Comparison of ENCODE assay signal across 8 mouse cellular contexts in genomic region chr11:62495276-62495801, GRCm38 (mm10). TPM values are rescaled to one million over a fixed set of nuclear protein-coding genes. Genes with fewer than 3 reads are reported as not detected.
DNase-seq lines count a peak whose midpoint lies in the region; ATAC-seq lines count a peak whose summit lies in the region.

No protein-coding gene starts in this region.

- H3K4me3 ChIP-seq in neural tube, embryonic 13.5 days = no peak overlapping the region
- H3K4me3 ChIP-seq in embryonic facial prominence, embryonic 11.5 days (ENCODE audit: low read depth, low read length) = no peak overlapping the region
- H3K4me3 ChIP-seq in limb, embryonic 11.5 days (ENCODE audit: low read depth, low read length) = no peak overlapping the region

- intact Hi-C loops in heart, postnatal 10 days (cut with DNase I) = loop anchor here (5.0 kb wide), 1 partner anchor 98 kb away; no protein-coding TSS in a partner anchor

- no peaks in the 10 kb centered on the region for H3K9me3 ChIP-seq in neural tube, embryonic 13.5 days
- no peaks in the 10 kb centered on the region for H3K9me3 ChIP-seq in embryonic facial prominence, embryonic 11.5 days (replicated peaks; ENCODE audit: control insufficient read depth, low read length)
- no peaks in the 10 kb centered on the region for H3K9me3 ChIP-seq in limb, embryonic 11.5 days (ENCODE audit: control insufficient read depth, low read length)

- ATAC-seq in neural tube, embryonic 13.5 days (ENCODE audit: low read depth) = no peak
- ATAC-seq in embryonic facial prominence, embryonic 11.5 days (replicated peaks; ENCODE audit: insufficient number of reproducible peaks, low FRiP score, low TSS enrichment, low read depth) = no peak
- no peak for ATAC-seq in limb, embryonic 11.5 days (ENCODE audit: insufficient number of reproducible peaks, low FRiP score, low TSS enrichment, low read depth)

- no peaks in the 10 kb centered on the region for H3K27me3 ChIP-seq in neural tube, embryonic 13.5 days
- no peaks in the 10 kb centered on the region for H3K27me3 ChIP-seq in embryonic facial prominence, embryonic 11.5 days (ENCODE audit: control insufficient read depth, insufficient read depth, low read length)
- H3K27me3 ChIP-seq in limb, embryonic 11.5 days (ENCODE audit: control insufficient read depth, insufficient read depth, low read length) = no peaks in the 10 kb centered on the region

- H3K4me2 ChIP-seq in neural tube, embryonic 13.5 days = no peak overlapping the region
- H3K4me2 ChIP-seq in embryonic facial prominence, embryonic 11.5 days (ENCODE audit: low read depth, low read length) = no peak overlapping the region
- H3K4me2 ChIP-seq in limb, embryonic 11.5 days (ENCODE audit: low read depth, severe bottlenecking) = no peak overlapping the region

- 27% methylated on average over 7 of the region's 10 CpGs for WGBS in neural tube, embryonic 13.5 days
- WGBS in embryonic facial prominence, embryonic 11.5 days = 22% methylated on average over 9 of the region's 10 CpGs
- 29% methylated on average over 7 of the region's 10 CpGs for WGBS in limb, embryonic 11.5 days

- no peak for DNase-seq in neural tube, embryonic 10.5 days (ENCODE audit: extremely low spot score, low spot score)
- DNase-seq in embryonic facial prominence, embryonic 11.5 days (ENCODE audit: low spot score) = no peak
- peak; percentile 46 to 63 for DNase-seq in heart, postnatal 10 days
- no peak for DNase-seq in limb, embryonic 11.5 days (ENCODE audit: low spot score)
- peak; percentile 41 for DNase-seq in ovary, postnatal 36 days (ENCODE audit: low spot score)
- DNase-seq in B cell, adult 2 months = no peak
- no peak for DNase-seq in frontal cortex, postnatal 14 days (ENCODE audit: low spot score in 2 of 2)

- peaks cover 9% of the 10 kb centered on the region for H3K4me1 ChIP-seq in neural tube, embryonic 13.5 days (replicated peaks)
- no peaks in the 10 kb centered on the region; the same call in 1 of the 2 replicates for H3K4me1 ChIP-seq in embryonic facial prominence, embryonic 11.5 days (ENCODE audit: control insufficient read depth, insufficient read depth, low read length)
- peaks cover 6% of the 10 kb centered on the region; the same call in 1 of the 2 replicates for H3K4me1 ChIP-seq in limb, embryonic 11.5 days (ENCODE audit: control insufficient read depth, insufficient read depth, low read length)

- H3K36me3 ChIP-seq in neural tube, embryonic 13.5 days = no peaks in the 10 kb centered on the region
- no peaks in the 10 kb centered on the region for H3K36me3 ChIP-seq in embryonic facial prominence, embryonic 11.5 days (replicated peaks; ENCODE audit: control insufficient read depth, insufficient read depth, low read depth, low read length)
- H3K36me3 ChIP-seq in limb, embryonic 11.5 days (ENCODE audit: control insufficient read depth, insufficient read depth, low read length) = no peaks in the 10 kb centered on the region

- no peak overlapping the region for H3K9ac ChIP-seq in neural tube, embryonic 13.5 days
- peak overlapping the region; percentile 32 for H3K9ac ChIP-seq in embryonic facial prominence, embryonic 11.5 days (replicated peaks; ENCODE audit: low read length)
- peak overlapping the region; percentile 3; the same call in 1 of the 2 replicates for H3K9ac ChIP-seq in limb, embryonic 11.5 days (ENCODE audit: low read length)

- peak overlapping the region; percentile 29; the same call in 1 of the 2 replicates for H3K27ac ChIP-seq in neural tube, embryonic 13.5 days (replicated peaks)
- H3K27ac ChIP-seq in embryonic facial prominence, embryonic 11.5 days (replicated peaks; ENCODE audit: low read depth, low read length) = peak overlapping the region; percentile 52; the same call in 1 of the 2 replicates
- peak overlapping the region; percentile 60; the same call in 1 of the 2 replicates for H3K27ac ChIP-seq in limb, embryonic 11.5 days (replicated peaks; ENCODE audit: low read depth, low read length)

RNA-seq across cellular contexts. Expression of gene Ncor1, which starts 37.0 kb away (rescaled TPM):
- polyA plus RNA-seq in neural tube, embryonic 13.5 days (2015; fragmentation: Nextera tagmentation; extraction: Ambion mirVana) = 185 and 190 TPM in 2 replicates
- 157 and 170 TPM in 2 replicates for polyA plus RNA-seq in embryonic facial prominence, embryonic 11.5 days (2014; fragmentation: Nextera tagmentation; extraction: Ambion mirVana)
- 100 to 1,000 TPM; 137 to 148 TPM for total RNA-seq in heart, postnatal 10 days (2021)
- polyA plus RNA-seq in limb, embryonic 11.5 days (2014; fragmentation: Nextera tagmentation; extraction: Ambion mirVana) = 170 and 185 TPM in 2 replicates

RNA-seq across cellular contexts. Expression of gene Pigl, which starts 37.1 kb away (rescaled TPM):
- 7.7 and 9.5 TPM in 2 replicates for polyA plus RNA-seq in neural tube, embryonic 13.5 days (2015; fragmentation: Nextera tagmentation; extraction: Ambion mirVana)
- polyA plus RNA-seq in embryonic facial prominence, embryonic 11.5 days (2014; fragmentation: Nextera tagmentation; extraction: Ambion mirVana) = 12.1 and 14.2 TPM in 2 replicates
- total RNA-seq in heart, postnatal 10 days (2021) = 1 to 10 TPM; 2.7 to 3.6 TPM
- polyA plus RNA-seq in limb, embryonic 11.5 days (2014; fragmentation: Nextera tagmentation; extraction: Ambion mirVana) = 12.5 and 13.7 TPM in 2 replicates

RNA-seq across cellular contexts. Expression of gene Cenpv, which starts 43.7 kb away (rescaled TPM):
- 52.2 and 62.6 TPM in 2 replicates for polyA plus RNA-seq in neural tube, embryonic 13.5 days (2015; fragmentation: Nextera tagmentation; extraction: Ambion mirVana)
- 46.2 and 49.8 TPM in 2 replicates for polyA plus RNA-seq in embryonic facial prominence, embryonic 11.5 days (2014; fragmentation: Nextera tagmentation; extraction: Ambion mirVana)
- 10 to 100 TPM; 19.3 to 19.8 TPM for total RNA-seq in heart, postnatal 10 days (2021)
- polyA plus RNA-seq in limb, embryonic 11.5 days (2014; fragmentation: Nextera tagmentation; extraction: Ambion mirVana) = 47.8 and 53.8 TPM in 2 replicates

RNA-seq across cellular contexts. Expression of gene Ubb, which starts 55.6 kb away (rescaled TPM):
- polyA plus RNA-seq in neural tube, embryonic 13.5 days (2015; fragmentation: Nextera tagmentation; extraction: Ambion mirVana) = 4,310 and 4,558 TPM in 2 replicates
- polyA plus RNA-seq in embryonic facial prominence, embryonic 11.5 days (2014; fragmentation: Nextera tagmentation; extraction: Ambion mirVana) = 3,780 and 3,916 TPM in 2 replicates
- 100 to 1,000 TPM; 678 to 750 TPM for total RNA-seq in heart, postnatal 10 days (2021)
- polyA plus RNA-seq in limb, embryonic 11.5 days (2014; fragmentation: Nextera tagmentation; extraction: Ambion mirVana) = 3,696 and 3,837 TPM in 2 replicates

Comparison
In these comparisons a context has a peak if more than half of its experiments do, and no peak if none do; other contexts are left out.
1. DNase-seq: peak in heart, postnatal 10 days (2 of 2) and ovary, postnatal 36 days (single experiment); none in neural tube, embryonic 10.5 days (single experiment), embryonic facial prominence, embryonic 11.5 days (single experiment), limb, embryonic 11.5 days (single experiment), B cell, adult 2 months (0 of 2) and frontal cortex, postnatal 14 days (0 of 2).
2. Peak in every context shown above with its lines, with median percentiles within 50 percentile points of each other: H3K27ac ChIP-seq.